Mouse (Mus musculus) stomach, postnatal 0 days (tissue): Measurements from ENCODE around the gene Rgs8.

Experiments used
- CTCF ChIP-seq: IDR thresholded peaks from 2 replicates; pipeline ENCODE4 v1.5.1; 2016; ENCODE audit warnings: antibody characterized with exemption, low read depth, mild to moderate bottlenecking, moderate library complexity
- EP300 ChIP-seq: optimal IDR thresholded peaks from 2 replicates; pipeline ENCODE3; 2016; ENCODE audit warnings: antibody characterized with exemption

GRCm38 (mm10) chr1:153660982-153661688 lies 8.3 kb downstream of the Rgs8 start:
- TF ChIP-seq EP300 (no peak), CTCF (no peak)
